Mouse (Mus musculus): ENCODE results near the gene Tnfrsf8. TPM values are rescaled to one million over a fixed set of nuclear protein-coding genes. Genes with fewer than 3 reads are reported as not detected.

The Tnfrsf8 gene
- polyA plus RNA-seq, 1 experiment from 2014 or later, result not detected

DNA sequence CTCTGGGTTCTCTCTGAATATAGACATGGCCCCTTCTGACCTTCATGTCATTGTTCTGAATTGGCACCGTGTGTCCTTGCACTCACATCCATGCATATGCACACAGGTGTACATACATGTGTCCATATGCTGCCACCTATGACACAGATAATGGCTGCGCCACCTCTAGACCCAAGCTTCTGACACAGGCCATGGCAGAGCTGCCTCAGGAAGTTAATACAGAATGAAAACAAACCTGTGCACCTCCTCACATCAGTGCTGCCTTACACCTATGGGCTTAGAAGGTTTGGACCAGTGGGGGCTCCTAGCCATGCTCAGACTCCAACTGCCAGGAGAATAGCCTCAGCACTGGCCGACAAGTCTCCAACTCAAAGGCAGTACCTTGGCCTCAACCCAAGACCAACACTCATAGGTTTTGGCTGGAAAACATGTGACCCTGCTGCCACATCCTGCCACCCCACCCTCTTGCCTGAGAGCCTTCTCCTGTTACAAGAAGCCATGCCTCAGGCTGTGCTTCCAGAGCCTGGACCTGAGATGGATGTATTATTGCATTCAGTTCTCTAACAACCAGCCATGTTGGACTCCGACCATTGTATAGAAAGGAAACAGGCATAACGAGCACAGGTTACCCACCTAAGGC, 85.3 kb downstream of the Tnfrsf8 start:
- Histone ChIP-seq H3K27ac (replicated peaks in 1 of 2; ENCODE audit: control insufficient read depth in 1 of 2, insufficient read depth in 1 of 2, low read depth in 2 of 2, low read length in 2 of 2) (0 out of 4 replicates have a peak overlapping the region, but pooled peaks of 1 of the 2 experiments have one; percentile 11), H3K27me3 (ENCODE audit: control insufficient read depth, insufficient read depth, low read length) (no peaks in the 10 kb centered on the region), H3K4me2 (ENCODE audit: low read length) (no peak overlapping the region), H3K4me3 (ENCODE audit: control insufficient read depth in 1 of 2, insufficient read depth in 1 of 2, low read depth in 1 of 2, low read length in 2 of 2) (no peak overlapping the region), H3K4me1 (ENCODE audit: control insufficient read depth in 2 of 2, insufficient read depth in 2 of 2, low read length in 2 of 2) (peaks cover 8 to 12% of the 10 kb centered on the region in 2 experiments; a peak in 3 of 4 replicates), H3K36me3 (ENCODE audit: control insufficient read depth, insufficient read depth, low read length) (no peaks in the 10 kb centered on the region), H3K9ac (ENCODE audit: low read length) (no peak overlapping the region), H3K9me3 (ENCODE audit: control insufficient read depth, low read length) (no peaks in the 10 kb centered on the region)
- WGBS, result 80% methylated on average over 5 of the region's 5 CpGs
- peak; percentile 46; the same call in 1 of the 2 replicates for ATAC-seq (ENCODE audit: insufficient number of reproducible peaks, insufficient read depth, low FRiP score, low read depth)

DNA sequence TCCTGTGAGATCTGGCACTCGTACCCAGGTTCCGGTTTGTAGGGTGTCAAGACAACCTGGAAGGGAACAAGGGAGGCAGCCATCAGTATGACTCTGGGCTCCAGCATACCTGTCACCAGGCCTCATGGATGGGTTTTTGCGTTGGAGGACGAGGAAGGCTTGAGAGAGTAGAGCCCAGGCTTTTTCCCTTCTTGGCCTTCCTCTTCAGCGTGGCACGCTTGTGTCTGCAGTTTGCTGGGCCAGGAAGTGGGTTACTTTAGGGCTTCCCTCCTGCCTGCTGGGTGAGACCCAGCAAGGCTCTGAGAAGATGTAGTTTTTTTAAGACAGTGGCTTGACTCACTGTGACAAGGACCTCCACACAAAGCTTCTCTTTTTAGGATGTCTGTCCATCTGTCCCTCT, 85.9 kb downstream of the Tnfrsf8 start:
- 85% methylated on average over 6 of the region's 6 CpGs for WGBS
- H3K36me3 ChIP-seq (ENCODE audit: control insufficient read depth, insufficient read depth, low read length), result no peaks in the 10 kb centered on the region
- no peak overlapping the region for H3K9ac ChIP-seq (ENCODE audit: low read length)
- H3K4me2 ChIP-seq (ENCODE audit: low read length), result no peak overlapping the region
- H3K4me3 ChIP-seq (ENCODE audit: control insufficient read depth in 1 of 2, insufficient read depth in 1 of 2, low read depth in 1 of 2, low read length in 2 of 2), result no peak overlapping the region
- peaks cover 8 to 12% of the 10 kb centered on the region in 2 experiments; a peak in 3 of 4 replicates for H3K4me1 ChIP-seq (ENCODE audit: control insufficient read depth in 2 of 2, insufficient read depth in 2 of 2, low read length in 2 of 2)
- ATAC-seq (ENCODE audit: insufficient number of reproducible peaks, insufficient read depth, low FRiP score, low read depth), result no peak
- no peak overlapping the region for H3K27ac ChIP-seq (replicated peaks in 1 of 2; ENCODE audit: control insufficient read depth in 1 of 2, insufficient read depth in 1 of 2, low read depth in 2 of 2, low read length in 2 of 2)
- no peaks in the 10 kb centered on the region for H3K27me3 ChIP-seq (ENCODE audit: control insufficient read depth, insufficient read depth, low read length)
- no peaks in the 10 kb centered on the region for H3K9me3 ChIP-seq (ENCODE audit: control insufficient read depth, low read length)

DNA sequence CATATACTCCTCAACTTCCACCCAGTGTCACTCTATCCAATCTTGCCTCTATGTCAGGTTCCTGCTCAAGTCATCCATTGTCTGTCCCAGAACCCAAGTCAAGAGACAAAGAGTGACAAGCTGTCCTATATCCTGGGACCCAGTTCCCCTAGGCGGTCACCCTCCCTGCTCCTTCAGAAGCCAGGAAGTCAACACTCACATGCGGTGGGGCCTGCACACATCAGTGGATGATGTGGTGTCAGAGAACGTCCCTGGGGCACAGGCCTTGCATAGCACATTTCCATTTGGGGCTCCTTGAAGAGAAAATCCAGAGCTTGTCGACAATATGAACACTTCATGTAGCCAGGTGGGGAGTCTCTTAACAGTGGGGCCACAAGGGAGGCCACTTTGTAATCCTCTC, 90.4 kb downstream of the Tnfrsf8 start:
- Histone ChIP-seq H3K4me3 (ENCODE audit: control insufficient read depth in 1 of 2, insufficient read depth in 1 of 2, low read depth in 1 of 2, low read length in 2 of 2) (no peak overlapping the region), H3K36me3 (ENCODE audit: control insufficient read depth, insufficient read depth, low read length) (no peaks in the 10 kb centered on the region), H3K4me1 (ENCODE audit: control insufficient read depth in 2 of 2, insufficient read depth in 2 of 2, low read length in 2 of 2) (no peaks in the 10 kb centered on the region), H3K27ac (replicated peaks in 1 of 2; ENCODE audit: control insufficient read depth in 1 of 2, insufficient read depth in 1 of 2, low read depth in 2 of 2, low read length in 2 of 2) (no peak overlapping the region), H3K9me3 (ENCODE audit: control insufficient read depth, low read length) (no peaks in the 10 kb centered on the region), H3K9ac (ENCODE audit: low read length) (no peak overlapping the region), H3K4me2 (ENCODE audit: low read length) (no peak overlapping the region), H3K27me3 (ENCODE audit: control insufficient read depth, insufficient read depth, low read length) (no peaks in the 10 kb centered on the region)
- ATAC-seq (ENCODE audit: insufficient number of reproducible peaks, insufficient read depth, low FRiP score, low read depth), result no peak
- WGBS, result 84% methylated on average over 4 of the region's 4 CpGs

DNA sequence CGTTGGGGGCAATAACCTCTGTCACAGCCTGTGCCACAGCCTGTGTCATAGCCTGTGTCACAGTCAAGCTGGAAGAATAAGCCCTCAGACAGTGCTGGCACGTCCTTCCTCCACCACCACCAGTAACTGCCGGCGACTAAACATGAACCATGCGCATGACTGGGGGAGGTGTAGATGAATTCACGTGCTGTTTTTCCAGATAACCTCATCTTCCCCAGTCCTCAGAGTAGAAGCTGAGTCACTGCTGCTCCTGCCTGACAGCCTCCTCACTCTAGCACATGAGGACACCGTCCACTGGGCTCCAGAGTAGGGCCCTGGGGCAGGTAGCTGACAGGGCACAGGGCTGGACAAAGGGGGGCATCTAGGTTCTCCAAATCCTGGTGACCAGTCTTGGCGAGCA, 92.9 kb downstream of the Tnfrsf8 start:
- Histone ChIP-seq H3K4me3 (ENCODE audit: control insufficient read depth in 1 of 2, insufficient read depth in 1 of 2, low read depth in 1 of 2, low read length in 2 of 2) (no peak overlapping the region), H3K27ac (replicated peaks in 1 of 2; ENCODE audit: control insufficient read depth in 1 of 2, insufficient read depth in 1 of 2, low read depth in 2 of 2, low read length in 2 of 2) (no peak overlapping the region), H3K9me3 (ENCODE audit: control insufficient read depth, low read length) (no peaks in the 10 kb centered on the region), H3K27me3 (ENCODE audit: control insufficient read depth, insufficient read depth, low read length) (no peaks in the 10 kb centered on the region), H3K9ac (ENCODE audit: low read length) (no peak overlapping the region), H3K36me3 (ENCODE audit: control insufficient read depth, insufficient read depth, low read length) (no peaks in the 10 kb centered on the region), H3K4me2 (ENCODE audit: low read length) (no peak overlapping the region), H3K4me1 (ENCODE audit: control insufficient read depth in 2 of 2, insufficient read depth in 2 of 2, low read length in 2 of 2) (no peaks in the 10 kb centered on the region)
- WGBS, result 39% methylated on average over 8 of the region's 8 CpGs
- no peak for ATAC-seq (ENCODE audit: insufficient number of reproducible peaks, insufficient read depth, low FRiP score, low read depth)

DNA sequence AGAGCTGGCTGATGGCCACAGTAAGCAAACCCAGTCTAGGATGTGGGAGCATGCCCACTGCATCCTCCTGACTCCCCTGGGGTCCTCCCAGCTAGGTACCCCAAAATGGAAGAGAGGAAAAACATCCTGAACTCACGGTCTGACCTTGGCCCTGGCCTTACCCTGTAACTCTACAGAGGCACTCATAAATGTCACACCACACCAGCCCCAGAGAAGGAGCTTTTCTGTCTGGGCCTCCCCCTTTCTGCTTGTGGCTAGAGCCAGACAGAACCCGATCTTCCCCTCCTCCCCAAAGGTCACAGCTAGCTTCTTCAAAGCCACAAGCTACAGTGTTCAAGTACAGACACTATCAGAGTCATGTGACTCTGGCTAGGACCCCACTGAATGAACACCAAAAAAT, 93.6 kb downstream of the Tnfrsf8 start:
- no peaks in the 10 kb centered on the region for H3K27me3 ChIP-seq (ENCODE audit: control insufficient read depth, insufficient read depth, low read length)
- 53% methylated on average over 2 of the region's 2 CpGs for WGBS
- no peak overlapping the region for H3K4me3 ChIP-seq (ENCODE audit: control insufficient read depth in 1 of 2, insufficient read depth in 1 of 2, low read depth in 1 of 2, low read length in 2 of 2)
- H3K4me2 ChIP-seq (ENCODE audit: low read length), result no peak overlapping the region
- no peak overlapping the region for H3K9ac ChIP-seq (ENCODE audit: low read length)
- no peak overlapping the region for H3K27ac ChIP-seq (replicated peaks in 1 of 2; ENCODE audit: control insufficient read depth in 1 of 2, insufficient read depth in 1 of 2, low read depth in 2 of 2, low read length in 2 of 2)
- no peaks in the 10 kb centered on the region for H3K4me1 ChIP-seq (ENCODE audit: control insufficient read depth in 2 of 2, insufficient read depth in 2 of 2, low read length in 2 of 2)
- no peaks in the 10 kb centered on the region for H3K9me3 ChIP-seq (ENCODE audit: control insufficient read depth, low read length)
- H3K36me3 ChIP-seq (ENCODE audit: control insufficient read depth, insufficient read depth, low read length), result no peaks in the 10 kb centered on the region
- ATAC-seq (ENCODE audit: insufficient number of reproducible peaks, insufficient read depth, low FRiP score, low read depth), result no peak

DNA sequence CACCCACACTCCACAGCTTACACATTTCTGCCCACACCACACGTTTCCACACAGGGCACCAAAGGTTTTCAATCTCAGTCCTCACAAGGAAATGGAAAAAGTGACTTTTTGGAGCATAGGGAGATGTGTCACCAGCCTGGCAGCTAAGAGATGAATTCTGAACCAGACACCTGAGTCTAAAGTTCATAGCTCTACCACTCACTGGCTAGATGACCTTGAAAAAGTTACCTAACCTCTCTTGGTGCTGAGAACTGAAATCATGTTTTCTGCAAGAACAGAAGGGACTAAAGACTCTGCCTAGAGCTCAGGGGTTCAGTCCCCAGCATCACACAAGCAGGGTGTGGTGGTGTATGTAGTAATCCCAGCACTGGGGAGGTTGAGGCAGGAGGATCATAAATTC, 95.0 kb downstream of the Tnfrsf8 start:
- ATAC-seq (ENCODE audit: insufficient number of reproducible peaks, insufficient read depth, low FRiP score, low read depth), result no peak
- no peaks in the 10 kb centered on the region for H3K36me3 ChIP-seq (ENCODE audit: control insufficient read depth, insufficient read depth, low read length)
- WGBS, result 74% methylated on average over 1 of the region's 1 CpGs
- no peak overlapping the region for H3K4me2 ChIP-seq (ENCODE audit: low read length)
- no peak overlapping the region for H3K4me3 ChIP-seq (ENCODE audit: control insufficient read depth in 1 of 2, insufficient read depth in 1 of 2, low read depth in 1 of 2, low read length in 2 of 2)
- no peaks in the 10 kb centered on the region for H3K27me3 ChIP-seq (ENCODE audit: control insufficient read depth, insufficient read depth, low read length)
- no peak overlapping the region for H3K9ac ChIP-seq (ENCODE audit: low read length)
- H3K4me1 ChIP-seq (ENCODE audit: control insufficient read depth in 2 of 2, insufficient read depth in 2 of 2, low read length in 2 of 2), result no peaks in the 10 kb centered on the region
- no peak overlapping the region for H3K27ac ChIP-seq (replicated peaks in 1 of 2; ENCODE audit: control insufficient read depth in 1 of 2, insufficient read depth in 1 of 2, low read depth in 2 of 2, low read length in 2 of 2)
- H3K9me3 ChIP-seq (ENCODE audit: control insufficient read depth, low read length), result no peaks in the 10 kb centered on the region

DNA sequence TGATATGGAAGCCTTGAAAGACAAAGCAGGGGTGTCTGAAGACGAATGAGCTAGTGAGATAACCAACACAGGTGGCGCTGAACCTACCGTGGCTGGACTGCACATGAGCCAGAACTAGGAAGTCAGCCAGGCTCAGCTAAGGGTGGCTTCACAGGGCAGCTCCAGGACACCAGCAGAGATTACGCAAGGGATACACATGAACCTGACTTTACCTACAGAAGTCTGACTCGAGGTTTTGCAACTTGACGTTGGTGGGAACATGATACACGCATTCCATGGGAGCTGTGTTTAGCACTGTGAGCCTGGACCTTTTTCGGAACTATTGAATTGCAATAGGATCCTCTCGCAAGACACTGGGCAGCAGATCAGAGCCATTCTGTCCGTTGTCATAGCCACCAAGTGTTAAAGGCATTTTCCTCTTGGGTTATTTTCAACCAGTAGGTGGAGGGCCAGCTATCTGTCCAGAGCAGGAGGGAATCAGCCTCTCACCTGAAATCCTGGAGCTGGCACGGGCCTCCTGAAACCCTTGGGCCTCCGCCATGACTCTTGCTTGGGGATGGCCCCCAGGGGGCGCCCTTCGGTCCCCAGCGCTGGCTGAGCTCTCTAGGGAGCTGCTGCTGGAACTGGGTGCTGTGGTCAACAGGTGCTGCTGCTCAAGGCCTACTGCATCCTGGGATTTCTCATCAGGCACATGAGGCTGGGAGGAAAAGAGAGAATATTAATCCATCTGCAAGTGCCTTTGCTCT, 95.6 kb downstream of the Tnfrsf8 start:
- Histone ChIP-seq H3K27me3 (ENCODE audit: control insufficient read depth, insufficient read depth, low read length) (no peaks in the 10 kb centered on the region), H3K9ac (ENCODE audit: low read length) (no peak overlapping the region), H3K4me3 (ENCODE audit: control insufficient read depth in 1 of 2, insufficient read depth in 1 of 2, low read depth in 1 of 2, low read length in 2 of 2) (no peak overlapping the region), H3K4me2 (ENCODE audit: low read length) (no peak overlapping the region), H3K9me3 (ENCODE audit: control insufficient read depth, low read length) (no peaks in the 10 kb centered on the region), H3K4me1 (ENCODE audit: control insufficient read depth in 2 of 2, insufficient read depth in 2 of 2, low read length in 2 of 2) (0 out of 4 replicates have a peak, but pooled peaks cover 3 to 5% of the 10 kb centered on the region in 2 experiments), H3K36me3 (ENCODE audit: control insufficient read depth, insufficient read depth, low read length) (no peaks in the 10 kb centered on the region), H3K27ac (replicated peaks in 1 of 2; ENCODE audit: control insufficient read depth in 1 of 2, insufficient read depth in 1 of 2, low read depth in 2 of 2, low read length in 2 of 2) (no peak overlapping the region)
- no peak for ATAC-seq (ENCODE audit: insufficient number of reproducible peaks, insufficient read depth, low FRiP score, low read depth)
- 61% methylated on average over 15 of the region's 15 CpGs for WGBS

All from heart, embryonic 14.5 days (tissue).